Mouse (Mus musculus): ENCODE results near the gene Ncl.
"Not testable (repeated sequence)": the region's sequence is repeated elsewhere in the genome, so short reads cannot be mapped to it uniquely, and the experiment has no call there.

Ncl gene

GRCm38 (mm10) chr1:86358229-86358905 is 833 bp downstream of the Ncl start:
- DNase-seq: no peak

- no peak for DNase-seq
Measured at GRCm38 (mm10) chr1:86354186-86354585, 5.0 kb downstream of the Ncl start.

- DNase-seq: no peak
Measured at GRCm38 (mm10) chr1:86350576-86350975, 8.6 kb downstream of the Ncl start.

GRCm38 (mm10) chr1:86349696-86350095 is 9.5 kb downstream of the Ncl start:
- DNase-seq: no peak

- no peak for DNase-seq
Measured at GRCm38 (mm10) chr1:86349201-86349600, 10.0 kb downstream of the Ncl start.

- DNase-seq: no peak
Measured at GRCm38 (mm10) chr1:86348801-86349200, 10.4 kb downstream of the Ncl start.

GRCm38 (mm10) chr1:86348083-86348482 is 11.1 kb downstream of the Ncl start:
- no peak for DNase-seq

- DNase-seq: no peak
Measured at GRCm38 (mm10) chr1:86347716-86348045, 11.5 kb downstream of the Ncl start.

GRCm38 (mm10) chr1:86346851-86347715 is 12.1 kb downstream of the Ncl start:
- no peak for DNase-seq

- no peak for DNase-seq
Measured at GRCm38 (mm10) chr1:86345956-86346355, 13.2 kb downstream of the Ncl start.

GRCm38 (mm10) chr1:86345069-86345468 is 14.1 kb downstream of the Ncl start:
- peak; percentile 13 for DNase-seq

GRCm38 (mm10) chr1:86343969-86344861 is 15.0 kb downstream of the Ncl start:
- DNase-seq: peak; percentile 51

GRCm38 (mm10) chr1:86343087-86343645 is 16.0 kb downstream of the Ncl start:
- no peak for DNase-seq

GRCm38 (mm10) chr1:86342371-86342770 is 16.8 kb downstream of the Ncl start:
- DNase-seq: no peak

GRCm38 (mm10) chr1:86341096-86341495 is 18.1 kb downstream of the Ncl start:
- not testable (repeated sequence) for DNase-seq

- peak; percentile 86 for DNase-seq
Measured at GRCm38 (mm10) chr1:86339156-86339812, 19.9 kb downstream of the Ncl start.

GRCm38 (mm10) chr1:86336330-86336729 is 22.9 kb downstream of the Ncl start:
- no peak for DNase-seq

- DNase-seq: no peak
Measured at GRCm38 (mm10) chr1:86320822-86321413, 38.3 kb downstream of the Ncl start.

GRCm38 (mm10) chr1:86313772-86314125 is 45.5 kb downstream of the Ncl start:
- peak; percentile 62 for DNase-seq

- no peak for DNase-seq
Measured at GRCm38 (mm10) chr1:86313096-86313771, 46.0 kb downstream of the Ncl start.

GRCm38 (mm10) chr1:86312269-86312668 is 46.9 kb downstream of the Ncl start:
- DNase-seq: no peak

Measured in thymus, postnatal 14 days (tissue).